Mouse (Mus musculus) spleen, adult 2 months (tissue): ENCODE data around the gene Slc38a9.

ENCODE experiments used
- CTCF ChIP-seq: fragments of 200-500 bp; IDR thresholded peaks from 2 replicates; pipeline ENCODE4 v1.5.1; 2011; ENCODE audit warnings: mild to moderate bottlenecking, inconsistent platforms; ENCODE audit not compliant: insufficient read depth, insufficient read length, insufficient replicate concordance; ENCODE audit errors: extremely low read depth
- POLR2A ChIP-seq: fragments of 200-500 bp; IDR thresholded peaks from 2 replicates; pipeline ENCODE4 v1.6.1; 2011; ENCODE audit warnings: low read depth, low read length, inconsistent platforms

- TF ChIP-seq CTCF (no peak), POLR2A (no peak)
These were observed 95.0 kb downstream of the Slc38a9 start for GRCm38 (mm10) chr13:112755507-112756010.
